Mouse (Mus musculus) E14TG2a.4 (cell line): ENCODE data around the gene Gcn1l1.

Source experiments
- CTCF ChIP-seq: conservative IDR thresholded peaks from 2 replicates; pipeline ENCODE4 v1.5.1; 2014; ENCODE audit warnings: low read length
- NANOG ChIP-seq: IDR thresholded peaks from 2 replicates; pipeline ENCODE4 v1.6.1; 2014; ENCODE audit warnings: borderline replicate concordance, low read length, mixed read lengths

GRCm38 (mm10) chr5:115520325-115520869 lies 44.7 kb upstream of the Gcn1l1 start:
- TF ChIP-seq CTCF (no peak), NANOG (no peak)
